Mouse (Mus musculus) liver, embryonic 14.5 days (tissue): ENCODE results near the gene Gm20458. TPM values are rescaled to one million over a fixed set of nuclear protein-coding genes. Genes with fewer than 3 reads are reported as not detected.

Experiments
- ATAC-seq: fragments of 200-750 bp; cut with Nextera tagmentation; 2 replicates; pipeline ENCODE4 v1.8.0; 2017; ENCODE audit warnings: moderate number of reproducible peaks, mild to moderate bottlenecking, moderate library complexity; ENCODE audit not compliant: insufficient read depth
- DNase-seq, 3 experiments: peaks; one replicate each; pipeline ENCODE4 v3.0.0-alpha.2; 2012 to 2013; ENCODE audit warnings: low read depth in 3 of 3, low spot score in 3 of 3
- H3K27ac ChIP-seq: fragments of 300-500 bp; sonication (generic); 2 replicates; pipeline ENCODE4 v1.5.1; 2014; ENCODE audit warnings: moderate library complexity, mild to moderate bottlenecking, control low read depth, inconsistent platforms
- H3K27me3 ChIP-seq: fragments of 300-500 bp; sonication (generic); 2 replicates; pipeline ENCODE4 v1.6.1; 2014; ENCODE audit warnings: mild to moderate bottlenecking, low read length, moderate library complexity; ENCODE audit not compliant: control insufficient read depth, insufficient read depth
- H3K36me3 ChIP-seq: fragments of 300-500 bp; sonication (generic); replicated peaks from 2 replicates; pipeline ENCODE4 v1.6.1; 2014; ENCODE audit warnings: low read depth; ENCODE audit not compliant: control insufficient read depth, insufficient read depth
- H3K4me1 ChIP-seq, 2 experiments: fragments of 200-500 bp in 1 of 2; fragments of 300-500 bp in 1 of 2; sonication (generic) in 1 of 2; replicated peaks; 2 replicates each; pipeline ENCODE4 v1.6.1; 2012 to 2014; ENCODE audit warnings: antibody characterized with exemption in 1 of 2, inconsistent platforms in 1 of 2, low read length in 1 of 2; ENCODE audit not compliant: control insufficient read depth in 2 of 2, insufficient read depth in 2 of 2
- H3K4me2 ChIP-seq: fragments of 300-500 bp; sonication (generic); 2 replicates; pipeline ENCODE4 v1.6.1; 2014; ENCODE audit warnings: low read depth, mild to moderate bottlenecking, control low read depth, moderate library complexity
- H3K4me3 ChIP-seq, 2 experiments: fragments of 200-500 bp in 1 of 2; fragments of 300-500 bp in 1 of 2; sonication (generic) in 1 of 2; 2 replicates each; pipeline ENCODE4 v1.5.1; 2012 to 2014; ENCODE audit warnings: low read depth in 2 of 2, low read length in 2 of 2, mild to moderate bottlenecking in 2 of 2, control low read depth in 1 of 2, inconsistent platforms in 1 of 2, moderate library complexity in 1 of 2; ENCODE audit not compliant: insufficient read depth in 1 of 2
- H3K9ac ChIP-seq: fragments of 300-500 bp; sonication (generic); replicated peaks from 2 replicates; pipeline ENCODE4 v1.6.1; 2014; ENCODE audit warnings: mild to moderate bottlenecking, control low read depth, moderate library complexity
- H3K9me3 ChIP-seq: fragments of 300-500 bp; sonication (generic); 2 replicates; pipeline ENCODE4 v1.6.1; 2016; ENCODE audit warnings: low read length, mixed read lengths; ENCODE audit not compliant: control insufficient read depth
- CTCF ChIP-seq: IDR thresholded peaks from 2 replicates; pipeline ENCODE4 v1.5.1; 2016; ENCODE audit warnings: antibody characterized with exemption, low read depth, control low read depth
- EP300 ChIP-seq: IDR thresholded peaks from 2 replicates; pipeline ENCODE4 v1.6.1; 2016; ENCODE audit warnings: antibody characterized with exemption, low read depth
- WGBS: fragments of 180-500 bp; shearing (Covaris S2); extraction: QIAGEN DNeasy Blood & Tissue Kit; methylation state at CpG from one replicate; pipeline ENCODE4 v1.1.7; 2014; ENCODE audit not compliant: insufficient replicate concordance; 5-methylcytosine and 5-hydroxymethylcytosine counted together
- polyA plus RNA-seq, 2 experiments: library from polyadenylated mRNA; depleted of rRNA in 1 of 2; stranded (reverse) in 1 of 2; unstranded in 1 of 2; fragments of >200 nt; fragmentation: Nextera tagmentation in 1 of 2; extraction: Ambion mirVana in 1 of 2; gene quantifications; 2 replicates each; pipeline versions ENCODE4 v1.2.1 to v1.2.3; 2012 to 2014

Gene Gm20458
- polyA plus RNA-seq, 2 experiments: 0.13 to 1.9 TPM

DNA sequence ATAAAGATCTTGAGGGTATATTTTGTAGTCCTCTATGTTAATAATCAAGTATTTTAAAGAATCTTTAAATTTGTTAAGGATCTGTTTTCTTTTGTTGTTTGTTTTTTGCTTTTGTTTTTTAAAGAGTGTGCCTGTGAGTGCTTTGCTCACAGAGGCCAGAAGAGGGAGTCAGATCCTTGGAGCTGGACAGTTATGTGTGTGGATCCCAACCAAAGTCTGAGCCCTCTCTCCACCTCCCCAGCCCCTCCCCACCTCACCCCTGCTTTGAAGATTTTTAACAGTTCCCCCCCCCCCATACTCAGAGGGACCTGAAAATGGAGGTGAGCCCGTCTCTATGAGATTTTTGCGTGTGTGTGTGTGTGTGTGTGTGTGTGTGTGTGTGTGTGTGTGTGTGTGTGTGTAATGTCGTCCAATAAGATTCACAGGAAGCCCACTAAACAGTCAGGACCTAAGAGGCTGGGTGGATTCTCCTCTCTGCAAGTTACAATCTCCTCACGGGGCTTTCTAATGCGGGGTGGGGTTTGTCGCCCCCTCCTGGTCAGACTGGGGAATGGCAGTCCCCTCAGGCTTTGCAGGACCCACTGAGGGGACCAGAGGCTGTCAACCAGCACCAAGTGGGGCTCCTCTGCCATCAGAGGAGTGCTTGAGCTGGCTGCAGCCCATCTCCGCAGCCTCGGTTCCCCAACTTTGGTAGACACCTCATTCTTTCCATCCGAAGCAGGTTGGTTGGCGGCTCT, 56.9 kb downstream of the Gm20458 start:
- 27% methylated on average over 9 of the region's 10 CpGs for WGBS
- peaks cover 0 to 5% of the 10 kb centered on the region in 2 experiments; a peak in 2 of 4 replicates for H3K4me1 ChIP-seq
- DNase-seq: no peak

DNA sequence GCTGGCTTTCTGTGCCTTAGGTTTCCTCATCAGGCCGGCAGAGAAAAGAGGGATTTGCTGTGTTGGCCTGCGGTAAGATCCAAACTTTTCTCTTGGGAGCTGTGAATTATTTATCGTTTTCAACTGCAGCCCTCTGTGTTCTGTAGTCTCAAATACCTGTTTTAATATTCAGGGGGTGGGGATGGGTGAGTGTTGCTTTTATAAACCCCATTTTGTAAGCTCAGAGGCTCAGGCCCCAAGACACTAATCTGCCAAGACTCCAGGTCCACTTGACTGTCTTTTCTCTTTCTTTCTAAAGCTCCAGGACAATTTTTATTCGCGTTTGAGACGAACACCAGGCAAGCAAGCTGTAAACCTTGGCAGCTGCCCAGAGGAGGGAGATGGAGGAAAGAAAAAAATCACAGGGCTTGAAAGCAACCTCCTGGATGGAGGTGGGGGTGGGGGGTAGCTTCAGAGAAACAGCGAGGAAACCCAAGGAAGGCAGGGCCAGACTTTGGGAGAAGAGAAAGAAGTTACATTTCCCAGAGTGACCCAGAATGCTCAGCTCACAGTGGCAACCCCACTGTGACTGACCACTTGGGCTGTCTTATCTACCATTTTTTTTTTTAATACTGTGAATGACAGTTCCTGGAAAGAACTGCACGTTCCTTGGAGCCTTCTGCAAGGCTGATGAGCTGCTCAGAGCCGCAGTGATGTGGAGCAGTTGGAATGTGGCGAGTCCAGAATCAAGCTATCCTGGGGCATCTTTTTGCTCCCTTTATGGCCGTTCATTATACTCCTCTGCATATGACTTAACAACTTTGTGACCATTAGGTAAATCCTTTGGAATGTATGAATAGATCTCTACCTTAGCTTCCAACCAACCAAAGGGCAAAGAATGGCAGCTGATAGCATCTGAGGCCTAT, 57.8 kb downstream of the Gm20458 start:
- no peak for ATAC-seq

More for the DNA sequence above, 56.9 kb downstream of the Gm20458 start:
- Histone ChIP-seq H3K27ac (no peak overlapping the region), H3K4me2 (no peak overlapping the region), H3K36me3 (no peaks in the 10 kb centered on the region), H3K4me3 (no peak overlapping the region), H3K9me3 (no peaks in the 10 kb centered on the region), H3K9ac (no peak overlapping the region), H3K27me3 (no peaks in the 10 kb centered on the region)
- no peak for ATAC-seq
- TF ChIP-seq CTCF: peak; percentile 94
- no peak for TF ChIP-seq EP300

DNA sequence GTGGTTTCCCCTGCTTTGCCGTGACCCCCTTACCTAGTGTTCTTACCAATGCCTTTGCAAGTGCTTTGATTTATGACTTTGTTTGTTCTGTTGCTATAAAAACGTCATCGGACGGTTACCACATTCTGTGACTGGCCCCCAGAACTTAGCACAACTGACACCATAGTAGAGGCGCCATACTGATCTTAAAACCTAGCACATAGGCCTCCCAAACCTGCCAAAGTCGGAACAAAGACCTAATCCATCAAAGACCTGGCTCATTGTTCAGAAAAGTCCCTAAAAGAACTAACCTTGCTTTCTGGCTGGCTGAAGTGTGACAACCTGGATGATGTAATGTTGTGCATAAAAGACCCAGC, 58.4 kb downstream of the Gm20458 start:
- Histone ChIP-seq H3K9ac (no peak overlapping the region), H3K27me3 (no peaks in the 10 kb centered on the region), H3K36me3 (no peaks in the 10 kb centered on the region), H3K9me3 (no peaks in the 10 kb centered on the region), H3K27ac (no peak overlapping the region), H3K4me1 (no peaks in the 10 kb centered on the region; a peak in 1 of 4 replicates), H3K4me3 (no peak overlapping the region), H3K4me2 (no peak overlapping the region)
- DNase-seq (no peak), ATAC-seq (no peak)
- WGBS: 36% methylated on average over 6 of the region's 6 CpGs
- TF ChIP-seq EP300 (no peak), CTCF (no peak)

More for the DNA sequence above, 57.8 kb downstream of the Gm20458 start:
- Histone ChIP-seq H3K4me2 (no peak overlapping the region), H3K36me3 (no peaks in the 10 kb centered on the region), H3K9ac (no peak overlapping the region), H3K27ac (no peak overlapping the region), H3K4me1 (no peaks in the 10 kb centered on the region; a peak in 1 of 4 replicates), H3K27me3 (no peaks in the 10 kb centered on the region), H3K9me3 (no peaks in the 10 kb centered on the region), H3K4me3 (no peak overlapping the region)
- 41% methylated on average over 11 of the region's 11 CpGs for WGBS
- TF ChIP-seq EP300: no peak
- no peak for TF ChIP-seq CTCF
- no peak for DNase-seq

DNA sequence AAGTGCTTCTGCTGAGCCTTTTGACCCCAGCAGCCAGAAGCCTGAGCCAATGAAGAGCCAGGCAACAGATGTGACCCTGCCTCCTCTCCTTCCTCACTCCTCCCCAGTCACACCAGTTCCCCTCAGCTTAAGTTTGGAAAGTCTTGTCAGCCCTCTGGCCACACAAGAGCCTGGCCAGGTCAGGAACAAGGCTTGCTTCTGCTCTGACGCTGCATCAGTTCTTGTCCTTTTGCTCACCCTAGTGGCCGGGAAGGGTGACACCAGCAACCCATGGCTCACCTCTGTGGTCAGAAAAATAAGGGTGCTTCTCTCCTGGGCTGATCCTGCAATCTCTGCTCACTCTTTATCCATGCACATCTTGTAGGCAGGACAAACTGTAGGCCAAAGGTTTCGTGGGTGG, 60.0 kb downstream of the Gm20458 start:
- ATAC-seq: 0 out of 2 replicates have a peak, but pooled peaks have one; percentile 21
- Histone ChIP-seq H3K27ac (no peak overlapping the region), H3K4me3 (no peak overlapping the region), H3K9me3 (no peaks in the 10 kb centered on the region), H3K9ac (no peak overlapping the region), H3K36me3 (no peaks in the 10 kb centered on the region), H3K4me2 (no peak overlapping the region), H3K4me1 (no peaks in the 10 kb centered on the region; a peak in 1 of 4 replicates), H3K27me3 (no peaks in the 10 kb centered on the region)
- WGBS: 7% methylated on average over 3 of the region's 3 CpGs
- no peak for DNase-seq
- TF ChIP-seq EP300 (no peak), CTCF (peak; percentile 78)

DNA sequence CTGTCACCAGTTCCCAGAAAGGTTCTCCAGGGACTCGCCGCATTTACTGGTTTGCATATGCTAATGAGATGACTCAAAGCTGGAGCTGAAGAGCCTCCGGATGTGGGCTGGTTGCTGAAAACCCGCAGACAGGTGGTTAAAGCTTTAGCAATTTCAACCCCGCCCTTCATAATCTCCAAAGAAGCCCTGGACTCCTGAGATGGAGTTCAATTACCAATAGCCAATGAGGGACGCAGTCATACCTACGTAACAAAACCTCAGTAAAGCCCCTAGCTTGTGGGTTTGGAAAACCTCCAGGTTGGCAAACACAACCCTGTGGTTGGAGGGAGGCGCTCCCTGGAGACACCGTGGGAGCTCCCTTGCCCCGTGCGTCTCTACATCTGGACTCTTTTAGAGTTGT, 61.1 kb downstream of the Gm20458 start:
- Histone ChIP-seq H3K36me3 (no peaks in the 10 kb centered on the region), H3K4me3 (no peak overlapping the region), H3K27me3 (no peaks in the 10 kb centered on the region), H3K9me3 (no peaks in the 10 kb centered on the region), H3K4me1 (no peaks in the 10 kb centered on the region; a peak in 1 of 4 replicates), H3K9ac (no peak overlapping the region), H3K4me2 (no peak overlapping the region), H3K27ac (no peak overlapping the region)
- WGBS: 3% methylated on average over 11 of the region's 11 CpGs
- ATAC-seq: no peak
- DNase-seq: peak in 1 of 3 experiments; percentile 33
- TF ChIP-seq CTCF (no peak), EP300 (no peak)
